Mouse (Mus musculus) embryo, embryonic 9.5 days (tissue): ENCODE measurements around the gene Tuba1a.

ENCODE experiments used
- DNase-seq: peaks from one replicate; pipeline ENCODE4 v3.0.0-alpha.2; 2017; ENCODE audit errors: extremely low spot score

The Tuba1a gene

DNA sequence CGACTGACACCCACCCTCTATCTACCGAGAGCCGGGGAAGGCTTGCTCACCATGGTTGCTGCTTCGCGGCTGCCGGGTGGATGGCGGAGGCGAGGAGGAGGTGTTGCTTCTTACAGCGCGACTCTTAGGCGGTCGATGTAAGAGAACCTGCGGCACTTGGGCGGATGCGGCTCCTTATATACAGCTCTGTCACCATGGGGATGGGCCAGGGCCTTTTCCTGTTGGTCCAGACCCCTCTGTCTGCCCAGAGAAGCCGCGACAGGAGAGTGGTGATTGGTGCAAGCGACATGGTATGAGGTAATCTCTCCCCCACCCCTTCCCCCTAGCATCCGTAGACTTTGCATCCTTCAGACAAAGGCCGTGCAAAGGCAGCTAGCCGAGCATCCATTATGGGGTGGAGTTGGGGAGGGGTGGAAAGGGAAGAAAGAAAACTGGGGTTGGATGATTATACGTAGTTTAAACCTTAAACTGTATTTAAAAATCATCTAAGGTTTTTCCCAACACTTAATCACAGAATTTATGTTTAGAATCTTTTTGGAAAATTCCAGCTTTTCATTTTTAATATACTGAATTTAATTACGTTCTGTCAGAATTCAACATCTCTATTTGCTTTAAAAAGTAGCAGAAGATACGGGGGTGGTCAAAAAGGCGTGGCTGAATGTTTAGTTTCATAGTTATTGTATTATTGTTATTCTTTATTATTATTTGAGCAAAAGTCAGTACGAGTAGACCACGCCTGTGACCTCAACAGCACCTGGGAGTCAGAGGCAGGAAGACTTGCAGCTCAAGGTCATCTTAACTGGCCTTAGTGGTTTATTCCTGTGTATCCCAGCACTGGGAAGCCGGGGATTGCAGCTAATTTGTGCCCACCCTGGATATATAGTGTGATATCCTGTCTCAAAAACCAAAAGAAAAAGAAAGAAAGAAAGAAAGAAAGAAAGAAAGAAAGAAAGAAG, at the start of gene Tuba1a, which contains the start of gene Gm49450:
Gene Tuba1a, minus strand, starts transcription at position 303 of the 956 bp plus-strand sequence.
Gene Gm49450, minus strand, starts transcription at position 151 of the 956 bp plus-strand sequence.
- DNase-seq, result peak; percentile 98

DNA sequence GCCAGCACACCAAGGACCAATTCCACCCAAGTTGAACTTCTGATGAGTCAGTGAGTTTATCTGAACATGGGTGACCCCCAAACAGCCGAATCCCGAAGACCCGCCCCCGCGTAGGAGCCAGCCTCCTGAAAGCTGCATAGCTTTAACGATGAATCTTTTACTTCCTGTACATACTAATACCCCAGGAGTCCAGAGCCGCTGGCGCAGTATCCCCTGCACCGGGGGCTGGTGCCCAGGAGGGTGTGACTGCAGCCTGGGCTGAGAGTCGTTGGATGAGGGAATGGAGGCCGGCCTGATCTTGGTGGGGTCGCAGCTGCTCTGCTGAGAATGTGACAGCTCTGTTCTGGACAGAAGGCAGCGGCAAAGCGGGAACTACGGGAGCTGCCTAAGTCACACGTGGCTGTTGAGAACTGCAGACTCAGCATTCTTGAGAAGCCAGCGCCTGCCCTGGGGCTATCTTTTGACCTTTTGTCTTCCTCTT, 48.0 kb upstream of the Tuba1a start:
- DNase-seq, result peak; percentile 46

DNA sequence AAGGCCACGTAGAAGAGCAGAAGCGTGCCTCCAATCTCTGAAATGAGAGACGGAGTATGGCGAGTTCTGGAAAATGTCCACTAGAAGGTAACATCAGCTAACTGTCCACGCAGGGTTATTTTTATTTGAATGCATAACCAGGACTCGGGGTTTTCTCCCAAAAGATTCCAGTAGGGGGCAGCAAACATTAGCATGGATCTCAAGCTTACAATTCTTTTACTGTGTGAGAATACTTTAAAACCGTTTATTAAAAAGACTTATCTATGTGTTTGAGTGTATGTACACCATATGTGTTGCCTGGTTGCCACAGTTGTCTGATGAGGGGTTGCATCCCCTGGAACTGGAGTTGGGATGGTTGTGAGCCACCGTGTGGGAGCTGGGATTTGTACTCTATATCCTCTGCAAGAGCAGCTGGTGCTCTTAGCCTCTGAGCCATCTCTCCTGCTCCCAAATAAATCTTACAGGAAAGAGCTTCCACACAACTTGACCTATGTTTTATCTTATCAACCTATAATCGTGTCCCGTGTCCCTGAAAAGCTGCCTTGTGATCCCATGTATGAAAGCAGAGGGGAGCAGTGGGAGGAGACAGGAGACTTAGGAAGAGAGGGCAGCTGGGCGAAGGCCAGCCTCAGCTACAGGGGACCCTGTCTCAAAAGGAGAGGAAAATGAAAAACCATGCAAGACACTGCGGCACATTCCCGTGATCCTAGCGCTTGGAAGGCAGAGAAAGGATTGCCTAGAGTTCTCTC, 47.2 kb upstream of the Tuba1a start:
- peak; percentile 66 for DNase-seq

DNA sequence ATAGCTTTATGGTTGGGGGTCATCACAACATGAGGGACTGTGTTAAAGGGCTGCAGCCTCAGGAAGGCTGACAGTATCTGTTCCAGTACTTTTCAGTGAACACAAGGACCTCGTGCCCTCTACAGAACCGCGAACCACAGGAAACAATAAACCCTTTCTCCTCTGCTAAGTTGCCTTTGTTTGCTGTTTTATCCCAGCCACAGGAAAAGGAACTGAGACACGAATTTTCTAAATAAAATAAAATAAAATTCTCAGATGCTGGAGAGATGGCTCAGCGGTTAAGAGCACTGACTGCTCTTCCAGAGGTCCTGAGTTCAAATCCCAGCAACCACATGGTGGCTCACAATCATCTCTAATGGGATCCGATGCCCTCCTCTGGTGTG, 45.3 kb upstream of the Tuba1a start:
- DNase-seq, result no peak

DNA sequence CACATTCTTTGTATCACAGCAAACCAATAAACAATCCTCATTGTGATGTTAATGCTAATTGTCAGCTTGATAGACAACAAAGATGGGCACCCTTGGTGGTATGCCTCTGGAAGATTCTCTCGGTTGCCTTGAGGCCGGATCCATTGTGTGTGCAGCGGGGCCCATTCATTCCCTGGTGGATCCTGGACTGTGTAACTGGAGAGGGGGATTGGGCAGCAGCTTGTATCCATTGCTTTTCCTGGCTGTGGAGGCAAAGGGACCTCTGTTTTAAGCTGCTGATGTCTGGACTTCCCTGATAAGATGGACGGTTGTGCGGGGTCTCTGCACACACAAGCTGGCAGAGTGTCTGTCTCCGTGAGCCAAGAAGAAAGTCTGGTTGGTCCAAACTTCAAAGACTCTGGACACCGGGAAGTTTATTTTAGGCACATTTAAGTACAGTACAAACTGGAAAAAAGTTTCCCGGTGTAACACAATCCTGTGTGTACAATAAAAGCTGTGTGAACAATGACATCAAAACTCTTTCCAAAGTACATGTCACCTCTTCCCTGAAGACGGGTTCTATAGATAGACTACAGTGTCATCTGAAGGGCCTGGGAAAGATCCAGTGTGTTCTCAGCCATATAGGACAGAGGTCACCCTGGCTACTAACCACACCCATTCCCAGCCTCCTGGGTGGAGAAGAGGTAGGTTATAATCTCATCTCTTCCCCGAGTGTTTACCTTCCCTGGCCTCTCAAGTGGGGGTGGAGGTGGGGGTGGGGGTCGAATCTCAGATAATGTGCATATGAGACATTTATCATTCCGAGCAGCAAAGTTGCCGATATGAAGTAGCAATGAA, 44.7 kb upstream of the Tuba1a start:
- DNase-seq, result no peak

DNA sequence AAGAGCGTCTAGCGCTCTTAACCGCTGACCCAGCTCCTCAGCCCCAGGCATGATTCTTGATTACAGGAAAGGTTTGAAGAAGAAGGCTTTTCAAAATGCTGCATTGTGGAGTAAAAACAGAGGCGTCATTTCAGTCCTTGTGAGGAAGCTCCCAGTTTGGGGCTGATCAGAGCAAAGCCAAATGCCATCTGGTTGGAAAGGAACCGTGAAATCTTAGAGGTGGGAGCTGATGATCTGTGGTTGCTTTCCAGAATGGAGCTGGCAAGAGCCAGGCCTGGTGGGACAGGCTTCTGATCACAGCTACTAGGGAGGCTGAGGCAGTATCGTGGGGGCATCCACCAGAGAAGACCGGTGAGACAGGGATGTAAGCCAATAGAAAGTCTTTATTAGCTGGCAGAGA, 43.3 kb upstream of the Tuba1a start:
- DNase-seq, result no peak

DNA sequence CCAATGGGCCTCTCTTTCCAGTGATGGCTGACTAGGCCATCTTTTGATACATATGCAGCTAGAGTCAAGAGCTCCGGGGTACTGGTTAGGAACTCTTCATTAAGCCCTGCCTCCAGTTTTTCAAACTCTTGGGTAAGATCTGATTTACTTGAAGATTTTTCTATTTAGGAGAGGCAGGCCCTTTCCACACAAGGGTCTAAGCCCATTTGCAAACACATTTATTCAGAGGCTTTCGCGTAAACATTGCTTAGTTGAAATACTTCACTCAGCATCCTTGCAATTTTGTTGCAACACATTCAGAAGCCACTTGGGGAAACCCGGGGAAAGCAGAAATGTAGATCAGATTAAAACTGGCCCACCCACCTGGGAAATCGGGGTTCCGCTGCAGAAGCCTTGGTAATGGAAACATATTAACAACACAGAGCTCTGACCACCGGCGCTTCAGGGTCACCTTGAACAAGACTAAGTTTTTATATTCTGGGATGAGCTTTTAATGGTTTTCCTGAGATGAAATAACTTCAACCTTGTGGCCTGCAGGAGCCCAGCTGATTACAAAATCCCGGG, 41.5 kb upstream of the Tuba1a start:
- no peak for DNase-seq

DNA sequence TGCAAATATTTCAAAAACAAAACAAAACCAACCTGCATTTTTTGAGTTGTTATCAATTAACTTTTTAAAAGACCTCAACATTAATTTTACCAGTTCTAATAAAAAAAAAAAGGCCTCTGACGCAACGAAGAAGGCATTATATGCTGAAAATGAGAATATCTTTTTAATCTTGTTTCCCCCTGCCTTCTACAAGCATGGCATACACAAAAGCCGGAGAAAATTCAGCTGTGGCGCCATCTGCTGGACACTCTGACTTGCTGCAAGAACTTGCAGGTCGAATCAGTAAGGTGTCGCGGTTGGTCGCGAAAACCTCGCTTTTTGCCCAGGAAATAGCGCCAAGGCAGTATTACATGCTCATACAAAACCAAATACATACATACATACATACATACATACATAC, 40.4 kb upstream of the Tuba1a start:
- DNase-seq, result peak; percentile 87

DNA sequence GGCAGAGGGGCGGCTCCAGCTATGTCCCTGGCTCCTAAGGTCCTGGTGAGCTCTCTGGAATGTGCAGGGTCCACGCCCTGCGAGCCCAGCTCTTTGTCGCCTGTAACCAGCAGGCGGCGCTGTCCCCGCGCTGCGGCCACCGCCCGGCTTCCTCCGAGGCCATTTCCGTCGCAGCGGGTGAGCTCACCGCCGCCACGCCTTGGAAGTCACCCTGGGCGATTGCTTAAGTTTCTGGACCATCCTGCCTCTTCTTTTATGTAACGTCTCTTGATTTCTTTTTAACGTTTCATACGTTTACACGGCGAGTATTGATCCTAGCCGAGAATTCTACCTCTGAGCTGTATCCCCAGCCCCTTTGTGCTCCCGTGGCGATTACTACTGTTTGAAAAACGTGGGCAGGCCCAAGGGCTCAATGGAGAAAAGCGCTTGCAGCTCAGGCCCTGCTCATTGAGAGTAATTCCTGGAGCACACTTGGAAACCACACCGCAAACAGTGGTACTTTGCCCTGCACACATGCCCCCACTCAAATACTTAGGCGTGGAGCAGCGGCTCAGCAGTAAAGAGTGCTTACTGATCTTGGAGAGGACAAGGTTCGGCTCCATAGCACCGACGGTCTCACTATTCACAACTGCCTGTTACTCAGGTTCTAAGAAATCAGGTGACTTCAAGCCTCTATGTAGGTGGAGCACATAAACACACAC, 39.7 kb upstream of the Tuba1a start:
- DNase-seq, result peak; percentile 97

DNA sequence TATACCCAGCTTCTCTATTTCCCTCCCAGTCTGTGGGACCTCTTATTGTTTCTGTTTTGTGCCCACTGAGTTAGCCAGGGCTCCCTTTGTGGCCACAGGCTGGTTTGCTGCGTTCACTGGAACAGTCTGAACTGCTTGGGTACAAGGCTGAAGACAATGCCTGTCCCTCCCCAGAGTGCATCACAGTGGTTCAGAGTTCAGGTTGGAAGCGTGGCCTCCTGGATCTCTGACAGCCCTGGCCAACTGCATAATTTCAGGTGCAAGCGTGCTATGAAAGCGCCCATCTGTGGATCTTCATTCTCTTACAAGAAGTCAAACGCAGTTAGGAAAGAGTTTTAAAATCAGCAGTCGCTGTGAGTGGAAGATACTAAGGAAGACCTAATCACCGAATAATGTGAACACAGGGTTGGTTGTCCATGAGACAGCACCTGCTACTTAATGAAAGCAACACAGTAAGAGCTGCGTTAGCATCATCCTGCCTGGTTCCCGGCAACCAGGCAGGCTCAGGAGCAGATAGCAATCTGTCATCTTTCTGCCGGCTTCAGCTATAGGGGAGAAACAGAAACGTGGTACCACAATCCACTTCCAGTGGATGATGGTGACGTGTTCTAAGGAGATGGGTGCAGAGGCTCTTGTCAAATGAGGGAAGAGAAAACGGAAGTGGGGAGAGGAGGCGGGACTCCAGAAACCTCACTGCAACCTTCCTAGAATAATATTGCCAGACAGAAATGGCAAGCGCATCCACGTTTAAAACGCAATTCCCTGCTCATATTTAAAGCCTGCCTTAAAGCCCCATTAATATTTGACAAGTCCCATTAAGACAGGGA, 38.8 kb upstream of the Tuba1a start:
- DNase-seq, result peak; percentile 37

DNA sequence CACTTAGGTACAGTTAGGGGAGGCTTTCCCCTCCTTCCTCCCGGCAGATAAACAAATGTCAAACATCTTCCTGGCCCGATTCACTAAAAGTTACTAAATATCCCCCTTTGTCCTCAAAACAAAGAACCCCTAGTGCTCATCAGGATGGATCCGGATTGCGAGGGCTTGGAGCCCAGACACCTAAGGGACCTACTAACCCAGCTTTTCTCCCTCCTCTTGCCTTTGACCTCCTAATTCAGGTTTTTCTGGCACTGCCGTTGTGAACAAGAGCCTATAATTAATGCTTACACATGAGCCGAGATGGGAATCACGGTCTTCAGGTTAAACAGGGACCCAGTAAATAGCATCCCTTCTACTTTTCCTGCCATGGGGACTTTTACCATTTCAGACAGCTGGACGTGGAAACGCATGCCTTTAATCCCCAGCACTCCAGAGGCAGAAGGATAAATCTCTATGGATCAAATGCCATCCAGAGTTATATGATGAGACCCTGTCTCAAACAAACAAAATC, 38.1 kb upstream of the Tuba1a start:
- no peak for DNase-seq

DNA sequence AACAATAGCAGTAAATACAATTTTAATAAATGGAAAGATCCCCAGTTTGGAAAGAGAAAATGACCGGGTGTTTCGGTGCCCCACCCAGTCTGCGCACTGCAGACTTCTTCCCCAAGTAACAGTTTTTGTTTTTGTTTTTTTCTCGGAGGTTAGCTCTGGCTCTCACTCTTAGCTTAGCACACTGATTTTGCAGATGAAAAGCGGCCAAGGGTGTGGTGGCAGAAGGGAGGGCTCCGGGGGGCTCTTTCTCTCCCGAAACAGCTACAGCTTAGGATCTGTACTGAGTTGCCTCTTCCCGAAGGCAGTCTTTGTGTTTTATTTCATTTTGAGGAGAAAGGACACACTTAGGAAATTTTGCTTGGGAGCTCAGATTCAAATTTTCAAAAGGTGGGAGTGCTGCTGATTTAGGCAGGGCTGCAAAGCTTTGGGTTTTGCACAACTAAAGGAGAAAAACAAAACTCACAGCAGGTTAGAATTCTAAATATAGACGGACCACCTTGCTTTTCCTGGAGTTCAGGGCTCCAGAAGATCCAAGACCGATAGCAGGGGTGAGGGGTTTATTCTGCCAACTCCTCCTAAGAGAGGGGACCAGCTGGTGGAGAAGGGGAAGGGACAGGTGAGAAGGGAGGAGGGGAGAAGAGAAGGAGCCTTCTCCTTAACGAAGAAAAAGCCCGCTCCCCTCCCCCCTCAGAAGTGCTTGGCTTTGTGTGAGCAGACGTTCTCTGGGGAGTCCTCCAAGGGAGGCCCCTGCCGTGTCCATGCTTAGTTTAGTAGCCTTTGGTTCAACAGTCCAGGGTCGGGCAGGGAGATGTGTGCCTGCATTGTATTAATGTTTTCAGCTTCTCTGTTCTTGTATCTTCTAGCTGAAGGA, 37.4 kb upstream of the Tuba1a start:
- peak; percentile 50 for DNase-seq

DNA sequence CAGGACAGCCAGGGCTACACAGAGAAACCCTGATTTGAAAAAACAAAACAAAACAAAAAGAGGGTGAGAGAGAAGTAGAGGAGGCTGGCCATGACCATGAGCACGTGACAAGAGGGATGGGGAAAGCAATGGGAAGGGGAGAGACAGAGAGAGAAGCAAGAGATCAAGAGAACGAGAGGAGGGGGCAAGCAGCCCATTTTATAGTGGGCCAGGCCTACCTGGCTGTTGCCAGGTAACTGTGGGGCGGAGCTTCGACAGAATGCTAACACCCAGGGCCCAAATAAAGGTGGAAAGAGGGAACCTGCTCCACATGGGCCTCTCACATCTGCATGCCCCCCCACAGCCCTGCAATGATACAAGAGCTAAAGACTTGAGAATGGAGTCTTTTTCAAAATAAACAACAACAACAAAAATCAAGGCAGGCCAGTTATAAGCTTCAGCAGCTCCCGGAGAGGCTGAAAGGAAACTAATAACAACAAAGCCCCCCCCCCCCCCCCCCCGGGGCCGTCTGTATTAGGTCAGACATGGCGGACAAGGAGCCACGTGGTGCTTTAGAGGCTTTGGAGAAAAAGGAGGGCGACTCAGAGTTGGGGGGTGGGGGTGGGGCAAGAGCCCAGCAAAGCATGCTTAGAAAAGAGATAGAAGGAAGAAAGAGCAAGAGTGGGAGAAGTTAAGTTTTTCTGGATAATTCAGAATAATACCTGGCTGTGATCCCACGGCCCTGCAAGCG, 36.4 kb upstream of the Tuba1a start:
- DNase-seq, result no peak

DNA sequence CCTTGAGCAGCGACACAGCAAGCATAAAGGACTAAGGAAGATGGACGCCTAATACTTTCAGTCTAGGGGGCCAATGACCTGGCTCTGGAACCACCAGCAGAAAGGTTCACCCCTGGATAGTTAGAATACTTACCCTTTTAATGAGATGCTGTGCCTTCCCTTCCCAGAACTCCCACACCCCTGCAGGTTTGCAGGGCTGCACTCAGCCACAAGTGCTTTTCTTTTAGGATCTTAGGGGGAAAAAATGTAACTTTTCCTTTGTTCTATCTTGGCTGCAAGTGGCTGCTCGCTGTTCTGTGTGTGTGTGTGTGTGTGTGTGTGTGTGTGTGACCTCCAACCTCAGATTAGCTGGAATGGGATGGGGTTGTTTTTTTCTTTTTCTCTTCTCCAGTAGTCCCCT, 35.3 kb upstream of the Tuba1a start:
- DNase-seq, result no peak

DNA sequence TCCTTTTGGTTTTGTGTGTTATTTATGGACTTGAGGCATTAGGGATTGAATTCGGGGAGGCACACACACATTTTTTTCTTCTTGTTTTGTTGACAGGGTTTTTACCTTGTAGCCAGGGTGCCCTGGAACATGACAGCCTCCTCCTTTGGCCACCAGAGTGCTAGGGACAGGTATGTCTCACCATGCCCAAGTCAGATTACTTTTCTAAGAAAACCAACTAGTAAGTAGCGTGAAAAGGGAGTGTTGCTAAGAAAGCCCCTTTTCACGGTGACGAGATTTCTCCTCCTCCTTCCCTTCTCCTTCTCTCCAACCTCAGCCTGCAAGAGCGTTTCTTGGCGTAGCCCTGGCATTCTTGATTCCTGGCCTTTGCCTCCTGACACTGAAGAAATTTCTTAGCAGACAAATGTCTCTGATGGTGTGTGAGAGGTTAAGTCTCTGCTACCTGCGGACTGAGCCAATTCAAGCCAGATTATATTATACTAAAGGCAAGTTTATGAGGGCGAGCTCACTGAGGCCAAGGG, 34.2 kb upstream of the Tuba1a start:
- no peak for DNase-seq

DNA sequence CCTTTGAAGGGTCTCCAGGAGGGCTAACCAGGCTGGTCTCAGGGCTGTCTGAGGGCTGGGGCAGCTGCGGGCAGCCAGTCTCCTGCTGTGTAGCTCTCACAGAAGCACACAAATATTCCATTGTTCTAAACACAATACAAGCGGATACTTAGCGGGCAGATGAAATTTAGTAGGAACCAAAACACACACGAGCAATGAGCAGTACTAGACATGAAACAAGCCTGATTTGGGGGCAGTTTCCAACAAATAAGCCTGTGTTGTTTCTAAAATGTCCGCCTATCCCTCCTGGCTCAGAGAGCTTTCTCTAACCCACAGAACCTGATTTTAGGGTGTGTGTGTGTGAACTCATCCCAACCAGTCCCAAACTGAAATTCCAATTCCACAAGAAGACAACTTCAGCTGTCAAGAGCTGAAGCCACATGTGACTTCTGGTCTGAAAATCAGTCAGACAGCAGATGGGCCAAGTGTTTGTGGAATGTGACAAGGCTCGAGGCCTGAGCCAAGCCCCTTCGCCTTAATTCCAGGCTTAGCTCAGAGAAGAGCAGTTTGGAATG, 33.7 kb upstream of the Tuba1a start:
- peak; percentile 61 for DNase-seq

DNA sequence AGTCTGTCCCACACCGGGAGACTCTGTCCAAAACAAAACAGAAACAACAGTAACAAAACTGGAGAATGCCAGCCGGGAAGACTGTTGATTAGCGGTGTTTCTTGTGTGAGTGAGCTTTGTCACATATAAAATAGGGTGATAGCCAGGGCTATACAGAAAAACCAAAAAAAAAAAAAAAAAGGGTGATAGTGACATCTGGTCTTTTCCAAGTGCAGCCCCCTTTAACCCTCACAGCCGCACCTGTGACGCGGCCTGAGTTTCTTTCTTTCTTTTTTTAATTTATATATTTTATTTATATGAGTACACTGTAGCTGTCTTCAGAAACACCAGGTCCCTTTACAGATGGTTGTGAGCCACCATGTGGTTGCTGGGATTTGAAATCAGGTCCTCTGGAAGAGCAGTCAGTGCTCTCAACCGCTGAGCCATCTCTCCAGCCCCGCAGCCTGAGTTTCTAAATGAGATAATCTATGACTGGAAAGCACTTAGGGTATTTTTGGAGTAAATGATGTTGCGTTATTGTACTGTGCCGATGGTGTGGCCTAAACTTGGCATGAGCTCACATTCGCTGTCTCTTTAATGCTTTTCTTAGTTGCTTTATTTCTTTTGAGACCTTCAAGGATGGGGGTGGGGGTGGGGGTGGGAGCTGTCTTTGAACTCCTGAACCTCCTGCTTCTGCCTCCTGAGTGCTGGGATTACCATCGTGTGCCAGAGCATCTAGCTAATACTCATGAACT, 32.6 kb upstream of the Tuba1a start:
- peak; percentile 39 for DNase-seq
